Mouse (Mus musculus): ENCODE results near the gene Rbm3. TPM values are rescaled to one million over a fixed set of nuclear protein-coding genes. Genes with fewer than 3 reads are reported as not detected.
A peak's percentile ranks its signal among the peaks of the same experiment; 100 is the strongest.

The Rbm3 gene
- polyA plus RNA-seq, 1 experiment from 2014 or later: 477 TPM

GRCm38 (mm10) chrX:8175504-8176385 lies 30.1 kb upstream of the Rbm3 start, which contains the start of gene Tbc1d25:
Gene Tbc1d25, minus strand, starts transcription at chrX:8176181.
- H3K27ac ChIP-seq (ENCODE audit: low read depth, low read length): no peak within 1 kb of the TSS
- DNase-seq (ENCODE audit: low spot score): peak; percentile 93
- peak within 1 kb of the TSS; percentile 52 for H3K4me2 ChIP-seq (ENCODE audit: low read length)
- no peaks in the 10 kb centered on the region for H3K9me3 ChIP-seq (replicated peaks; ENCODE audit: control insufficient read depth, low read length)
- WGBS: 22% methylated on average over 55 of the region's 56 CpGs
- H3K4me1 ChIP-seq (ENCODE audit: control insufficient read depth, insufficient read depth, low read length): no peaks in the 10 kb centered on the region
- no peaks in the 10 kb centered on the region for H3K27me3 ChIP-seq (replicated peaks; ENCODE audit: control insufficient read depth, insufficient read depth, low read length)
- H3K4me3 ChIP-seq (ENCODE audit: low read depth, low read length): peak within 1 kb of the TSS; percentile 53
- H3K9ac ChIP-seq (ENCODE audit: low read length): peak within 1 kb of the TSS; percentile 55
- peaks cover 7% of the 10 kb centered on the region; the same call in 1 of the 2 replicates for H3K36me3 ChIP-seq (ENCODE audit: control insufficient read depth, insufficient read depth, low read length)
- ATAC-seq: peak; percentile 97

GRCm38 (mm10) chrX:8175169-8175503 lies 29.5 kb upstream of the Rbm3 start:
- no peaks in the 10 kb centered on the region for H3K27me3 ChIP-seq (replicated peaks; ENCODE audit: control insufficient read depth, insufficient read depth, low read length)
- peak overlapping the region; percentile 55 for H3K9ac ChIP-seq (ENCODE audit: low read length)
- peak overlapping the region; percentile 52 for H3K4me2 ChIP-seq (ENCODE audit: low read length)
- DNase-seq (ENCODE audit: low spot score) (no peak), ATAC-seq (no peak)
- no peaks in the 10 kb centered on the region for H3K9me3 ChIP-seq (replicated peaks; ENCODE audit: control insufficient read depth, low read length)
- WGBS: 25% methylated on average over 4 of the region's 4 CpGs
- no peaks in the 10 kb centered on the region for H3K4me1 ChIP-seq (ENCODE audit: control insufficient read depth, insufficient read depth, low read length)
- peaks cover 10% of the 10 kb centered on the region; the same call in 1 of the 2 replicates for H3K36me3 ChIP-seq (ENCODE audit: control insufficient read depth, insufficient read depth, low read length)
- H3K27ac ChIP-seq (ENCODE audit: low read depth, low read length): no peak overlapping the region
- peak overlapping the region; percentile 53 for H3K4me3 ChIP-seq (ENCODE audit: low read depth, low read length)

GRCm38 (mm10) chrX:8167716-8168647 lies 22.3 kb upstream of the Rbm3 start:
- H3K4me3 ChIP-seq (ENCODE audit: low read depth, low read length): no peak overlapping the region
- no peak overlapping the region for H3K9ac ChIP-seq (ENCODE audit: low read length)
- no peak for DNase-seq (ENCODE audit: low spot score)
- no peak for ATAC-seq
- H3K36me3 ChIP-seq (ENCODE audit: control insufficient read depth, insufficient read depth, low read length): peaks cover 10% of the 10 kb centered on the region; the same call in 1 of the 2 replicates
- H3K4me2 ChIP-seq (ENCODE audit: low read length): no peak overlapping the region
- H3K27me3 ChIP-seq (replicated peaks; ENCODE audit: control insufficient read depth, insufficient read depth, low read length): no peaks in the 10 kb centered on the region
- H3K4me1 ChIP-seq (ENCODE audit: control insufficient read depth, insufficient read depth, low read length): no peaks in the 10 kb centered on the region
- H3K9me3 ChIP-seq (replicated peaks; ENCODE audit: control insufficient read depth, low read length): no peaks in the 10 kb centered on the region
- H3K27ac ChIP-seq (ENCODE audit: low read depth, low read length): no peak overlapping the region
- WGBS: 90% methylated on average over 10 of the region's 10 CpGs

- WGBS: 89% methylated on average over 4 of the region's 4 CpGs
- DNase-seq (ENCODE audit: low spot score) (no peak), ATAC-seq (no peak)
- Histone ChIP-seq H3K36me3 (ENCODE audit: control insufficient read depth, insufficient read depth, low read length) (0 out of 2 replicates have a peak, but pooled peaks cover 1% of the 10 kb centered on the region), H3K9ac (ENCODE audit: low read length) (no peak overlapping the region), H3K27ac (ENCODE audit: low read depth, low read length) (no peak overlapping the region), H3K9me3 (replicated peaks; ENCODE audit: control insufficient read depth, low read length) (no peaks in the 10 kb centered on the region), H3K4me2 (ENCODE audit: low read length) (no peak overlapping the region), H3K27me3 (replicated peaks; ENCODE audit: control insufficient read depth, insufficient read depth, low read length) (no peaks in the 10 kb centered on the region), H3K4me3 (ENCODE audit: low read depth, low read length) (no peak overlapping the region), H3K4me1 (ENCODE audit: control insufficient read depth, insufficient read depth, low read length) (no peaks in the 10 kb centered on the region)
Measured at GRCm38 (mm10) chrX:8164471-8164870, 18.8 kb upstream of the Rbm3 start.

GRCm38 (mm10) chrX:8163076-8163475 lies 17.4 kb upstream of the Rbm3 start:
- Histone ChIP-seq H3K27me3 (replicated peaks; ENCODE audit: control insufficient read depth, insufficient read depth, low read length) (no peaks in the 10 kb centered on the region), H3K4me3 (ENCODE audit: low read depth, low read length) (no peak overlapping the region), H3K9me3 (replicated peaks; ENCODE audit: control insufficient read depth, low read length) (no peaks in the 10 kb centered on the region), H3K27ac (ENCODE audit: low read depth, low read length) (no peak overlapping the region), H3K4me2 (ENCODE audit: low read length) (no peak overlapping the region), H3K4me1 (ENCODE audit: control insufficient read depth, insufficient read depth, low read length) (no peaks in the 10 kb centered on the region), H3K9ac (ENCODE audit: low read length) (no peak overlapping the region), H3K36me3 (ENCODE audit: control insufficient read depth, insufficient read depth, low read length) (0 out of 2 replicates have a peak, but pooled peaks cover 2% of the 10 kb centered on the region)
- 94% methylated on average over 5 of the region's 5 CpGs for WGBS
- ATAC-seq (no peak), DNase-seq (ENCODE audit: low spot score) (no peak)

GRCm38 (mm10) chrX:8143750-8144149 lies 1.9 kb downstream of the Rbm3 start:
- Histone ChIP-seq H3K4me2 (ENCODE audit: low read length) (peak overlapping the region; percentile 64), H3K36me3 (ENCODE audit: control insufficient read depth, insufficient read depth, low read length) (peaks cover 42% of the 10 kb centered on the region), H3K9me3 (replicated peaks; ENCODE audit: control insufficient read depth, low read length) (no peaks in the 10 kb centered on the region), H3K27me3 (replicated peaks; ENCODE audit: control insufficient read depth, insufficient read depth, low read length) (no peaks in the 10 kb centered on the region), H3K4me1 (ENCODE audit: control insufficient read depth, insufficient read depth, low read length) (peaks cover 3% of the 10 kb centered on the region), H3K27ac (ENCODE audit: low read depth, low read length) (no peak overlapping the region), H3K9ac (ENCODE audit: low read length) (peak overlapping the region; percentile 84), H3K4me3 (ENCODE audit: low read depth, low read length) (peak overlapping the region; percentile 59)
- DNase-seq (ENCODE audit: low spot score) (no peak), ATAC-seq (no peak)
- 70% methylated on average over 7 of the region's 7 CpGs for WGBS

- DNase-seq (ENCODE audit: low spot score) (no peak), ATAC-seq (no peak)
- H3K27ac ChIP-seq (ENCODE audit: low read depth, low read length): no peak overlapping the region
- WGBS: 83% methylated on average over 7 of the region's 7 CpGs
- no peaks in the 10 kb centered on the region for H3K9me3 ChIP-seq (replicated peaks; ENCODE audit: control insufficient read depth, low read length)
- H3K9ac ChIP-seq (ENCODE audit: low read length): no peak overlapping the region
- no peak overlapping the region for H3K4me2 ChIP-seq (ENCODE audit: low read length)
- H3K4me3 ChIP-seq (ENCODE audit: low read depth, low read length): no peak overlapping the region
- H3K36me3 ChIP-seq (ENCODE audit: control insufficient read depth, insufficient read depth, low read length): peaks cover 46% of the 10 kb centered on the region
- peaks cover 3% of the 10 kb centered on the region for H3K4me1 ChIP-seq (ENCODE audit: control insufficient read depth, insufficient read depth, low read length)
- H3K27me3 ChIP-seq (replicated peaks; ENCODE audit: control insufficient read depth, insufficient read depth, low read length): no peaks in the 10 kb centered on the region
Measured at GRCm38 (mm10) chrX:8142948-8143347, 2.7 kb downstream of the Rbm3 start.

- Histone ChIP-seq H3K36me3 (ENCODE audit: control insufficient read depth, insufficient read depth, low read length) (peaks cover 51% of the 10 kb centered on the region), H3K4me3 (ENCODE audit: low read depth, low read length) (no peak overlapping the region), H3K9ac (ENCODE audit: low read length) (no peak overlapping the region), H3K4me1 (ENCODE audit: control insufficient read depth, insufficient read depth, low read length) (peaks cover 3% of the 10 kb centered on the region), H3K4me2 (ENCODE audit: low read length) (no peak overlapping the region), H3K27me3 (replicated peaks; ENCODE audit: control insufficient read depth, insufficient read depth, low read length) (no peaks in the 10 kb centered on the region), H3K27ac (ENCODE audit: low read depth, low read length) (no peak overlapping the region), H3K9me3 (replicated peaks; ENCODE audit: control insufficient read depth, low read length) (no peaks in the 10 kb centered on the region)
- ATAC-seq (no peak), DNase-seq (ENCODE audit: low spot score) (no peak)
- WGBS: 70% methylated on average over 3 of the region's 3 CpGs
Measured at GRCm38 (mm10) chrX:8141058-8141457, 4.6 kb downstream of the Rbm3 start.

All from forebrain, embryonic 14.5 days (tissue).